ENCODE assay signal across 8 mouse cellular contexts in genomic region chrX:135797212-135797644, GRCm38 (mm10). TPM values are rescaled to one million over a fixed set of nuclear protein-coding genes. Genes with fewer than 3 reads are reported as not detected.
DNase-seq lines count a peak whose midpoint lies in the region; ATAC-seq and TF ChIP-seq lines count a peak whose summit lies in the region.
"Not testable (repeated sequence)": the region's sequence is repeated elsewhere in the genome, so short reads cannot be mapped to it uniquely, and the experiment has no call there.

Gene Bhlhb9 (plus strand): TSS chrX:135797594.

- in situ Hi-C loops in CH12.LX (cut with MboI; ENCODE audit: low pct_ligation_motif_present, low pct_unique_long_range_greater_than_20kb, low sequenced_read_pairs): not testable (repeated sequence)

- dilution Hi-C loops in CH12.LX (cut with MboI; ENCODE audit: extremely low pct_ligation_motif_present, extremely low pct_unique_long_range_greater_than_20kb, low sequenced_read_pairs): not testable (repeated sequence)

- H3K36me3 ChIP-seq in CH12.LX (replicated peaks in 1 of 2; ENCODE audit: control insufficient read depth in 1 of 2, insufficient read depth in 1 of 2, low read length in 1 of 2); kidney, embryonic 16.5 days (ENCODE audit: insufficient read depth, low read length); midbrain, postnatal 0 days (ENCODE audit: insufficient read depth, low read length); stomach, embryonic 15.5 days: not testable (repeated sequence)
- H3K36me3 ChIP-seq in heart, embryonic 14.5 days (ENCODE audit: control insufficient read depth, insufficient read depth, low read length): peaks cover 33% of the 10 kb centered on the region

- not testable (repeated sequence) for TF ChIP-seq EP300 in CH12.LX (IDR thresholded peaks at IDR 0.05; ENCODE audit: low read length)

- not testable (repeated sequence) for H3K9me3 ChIP-seq in CH12.LX (replicated peaks; ENCODE audit: low read length); heart, embryonic 14.5 days (ENCODE audit: control insufficient read depth, low read length); kidney, embryonic 16.5 days (ENCODE audit: low read length); midbrain, postnatal 0 days (ENCODE audit: low read length); stomach, embryonic 15.5 days

- not testable (repeated sequence) for TF ChIP-seq POLR2A in CH12.LX (IDR thresholded peaks at IDR 0.05; ENCODE audit: low read depth, low read length)

- peak; percentile 51 for DNase-seq in CH12.LX (ENCODE audit: extremely low read depth)
- peak; percentile 20 for DNase-seq in c-Kit-positive CD71-negative TER-119-negative erythroid progenitor cells, embryonic 14.5 days (ENCODE audit: low read depth)
- DNase-seq in fibroblast of lung, adult 2 months (ENCODE audit: low read depth): peak; percentile 13
- peak; percentile 36 for DNase-seq in liver
- DNase-seq in midbrain, postnatal 0 days (ENCODE audit: low spot score): peak; percentile 73

- not testable (repeated sequence) for H3K27ac ChIP-seq in CH12.LX (ENCODE audit: insufficient read depth, low read depth); kidney, embryonic 16.5 days (ENCODE audit: low read length); stomach, embryonic 15.5 days
- H3K27ac ChIP-seq in heart, embryonic 14.5 days (replicated peaks in 1 of 2; ENCODE audit: control insufficient read depth in 1 of 2, insufficient read depth in 1 of 2, low read depth in 2 of 2, low read length in 2 of 2): 0 out of 4 replicates have a peak within 1 kb of the TSS, but pooled peaks of 1 of the 2 experiments have one; percentile 47
- peak within 1 kb of the TSS; percentile 84 for H3K27ac ChIP-seq in midbrain, postnatal 0 days (ENCODE audit: low read depth, low read length)

- TF ChIP-seq RAD21 in CH12.LX (IDR thresholded peaks at IDR 0.05; ENCODE audit: low read depth, low read length): peak; percentile 38

- 10% methylated on average over 3 of the region's 5 CpGs for WGBS in heart, embryonic 14.5 days
- 24% methylated on average over 3 of the region's 5 CpGs for WGBS in kidney, embryonic 16.5 days
- 12% methylated on average over 3 of the region's 5 CpGs for WGBS in midbrain, postnatal 0 days
- WGBS in stomach, embryonic 15.5 days: 29% methylated on average over 5 of the region's 5 CpGs

- not testable (repeated sequence) for H3K4me2 ChIP-seq in CH12.LX (ENCODE audit: insufficient read depth, low read depth, poor library complexity, severe bottlenecking)
- H3K4me2 ChIP-seq in heart, embryonic 14.5 days (ENCODE audit: low read length): peak within 1 kb of the TSS; percentile 64
- H3K4me2 ChIP-seq in kidney, embryonic 16.5 days (replicated peaks; ENCODE audit: low read depth, low read length): peak within 1 kb of the TSS; percentile 53
- peak within 1 kb of the TSS; percentile 42 for H3K4me2 ChIP-seq in midbrain, postnatal 0 days (ENCODE audit: low read depth, low read length, poor library complexity, severe bottlenecking)
- peak within 1 kb of the TSS; percentile 62 for H3K4me2 ChIP-seq in stomach, embryonic 15.5 days

- H3K79me2 ChIP-seq in CH12.LX (replicated peaks; ENCODE audit: control insufficient read depth, extremely low read depth, insufficient read depth, poor library complexity, severe bottlenecking): not testable (repeated sequence)

- peak in 1 of 2 experiments; percentile 53; a peak in 2 of 4 replicates for TF ChIP-seq CTCF in CH12.LX (conservative IDR thresholded peaks at IDR 0.05 in 1 of 2, IDR thresholded peaks at IDR 0.05 in 1 of 2; ENCODE audit: low read depth in 2 of 2, low read length in 2 of 2)
- peak; percentile 71 for TF ChIP-seq CTCF in midbrain, postnatal 0 days (IDR thresholded peaks at IDR 0.05)

- not testable (repeated sequence) for H3K9ac ChIP-seq in CH12.LX (ENCODE audit: insufficient read depth, low read depth)
- peak within 1 kb of the TSS; percentile 73 for H3K9ac ChIP-seq in heart, embryonic 14.5 days (ENCODE audit: low read length)
- peak within 1 kb of the TSS; percentile 62 for H3K9ac ChIP-seq in kidney, embryonic 16.5 days (replicated peaks; ENCODE audit: low read length)
- peak within 1 kb of the TSS; percentile 79 for H3K9ac ChIP-seq in midbrain, postnatal 0 days (replicated peaks; ENCODE audit: low read length, poor library complexity, severe bottlenecking)
- H3K9ac ChIP-seq in stomach, embryonic 15.5 days: 0 out of 2 replicates have a peak within 1 kb of the TSS, but pooled peaks have one; percentile 16

- not testable (repeated sequence) for ATAC-seq in heart, embryonic 14.5 days (ENCODE audit: insufficient number of reproducible peaks, insufficient read depth, low FRiP score, low read depth); kidney, embryonic 16.5 days (ENCODE audit: low FRiP score, low TSS enrichment); stomach, embryonic 15.5 days (ENCODE audit: insufficient read depth, low FRiP score, low read depth)
- 0 out of 2 replicates have a peak, but pooled peaks have one; percentile 6 for ATAC-seq in midbrain, postnatal 0 days (ENCODE audit: low FRiP score)

- H3K4me1 ChIP-seq in CH12.LX (ENCODE audit: control insufficient read depth in 1 of 2, insufficient read depth in 2 of 2); heart, embryonic 14.5 days (ENCODE audit: control insufficient read depth in 2 of 2, insufficient read depth in 2 of 2, low read length in 2 of 2); kidney, embryonic 16.5 days (ENCODE audit: insufficient read depth, low read length); midbrain, postnatal 0 days (ENCODE audit: insufficient read depth, low read length); stomach, embryonic 15.5 days: not testable (repeated sequence)

- H3K27me3 ChIP-seq in CH12.LX (replicated peaks); heart, embryonic 14.5 days (ENCODE audit: control insufficient read depth, insufficient read depth, low read length); kidney, embryonic 16.5 days (ENCODE audit: insufficient read depth, low read length); midbrain, postnatal 0 days (ENCODE audit: insufficient read depth, low read length); stomach, embryonic 15.5 days (replicated peaks): not testable (repeated sequence)

- H3K4me3 ChIP-seq in CH12.LX (replicated peaks in 1 of 3; ENCODE audit: low read depth in 2 of 3, low read length in 2 of 3, poor library complexity in 1 of 3): not testable (repeated sequence)
- peak within 1 kb of the TSS; percentile 60 to 71 for H3K4me3 ChIP-seq in heart, embryonic 14.5 days (ENCODE audit: control insufficient read depth in 1 of 2, insufficient read depth in 1 of 2, low read depth in 1 of 2, low read length in 2 of 2)
- H3K4me3 ChIP-seq in kidney, embryonic 16.5 days (ENCODE audit: low read length): peak within 1 kb of the TSS; percentile 58
- peak within 1 kb of the TSS; percentile 52 for H3K4me3 ChIP-seq in midbrain, postnatal 0 days (ENCODE audit: low read depth, low read length)
- peak within 1 kb of the TSS; percentile 52 for H3K4me3 ChIP-seq in stomach, embryonic 15.5 days (replicated peaks)

TF ChIP-seq in CH12.LX, 34 proteins besides CTCF, POLR2A, EP300 and RAD21:
- TF ChIP-seq SMC3 (IDR thresholded peaks at IDR 0.05; ENCODE audit: low read depth, low read length): peak; percentile 26
- TF ChIP-seq CHD2 (IDR thresholded peaks at IDR 0.05; ENCODE audit: low read length): peak; percentile 48; the same call in 1 of the 2 replicates

RNA-seq across cellular contexts. Expression of gene Bhlhb9, which starts in this region (rescaled TPM):
- total RNA-seq in CH12.LX (2012; rRNA removed): 13.8 and 17.1 TPM in 2 replicates
- total RNA-seq in CH12.LX (2014; rRNA removed): 24.7 and 25.6 TPM in 2 replicates
- 27.9 and 29.3 TPM in 2 replicates for polyA plus RNA-seq in CH12.LX (2012; ENCODE audit: insufficient read length, low read depth)
- polyA plus RNA-seq in heart, embryonic 14.5 days (2014; fragmentation: Nextera tagmentation; extraction: Ambion mirVana): 64.4 and 65.9 TPM in 2 replicates
- polyA plus RNA-seq in kidney, embryonic 16.5 days (2015; fragmentation: Nextera tagmentation; extraction: Ambion mirVana): 53.8 and 55.5 TPM in 2 replicates
- 69.9 and 80.2 TPM in 2 replicates for total RNA-seq in midbrain, postnatal 0 days (2014; rRNA removed)
- polyA plus RNA-seq in midbrain, postnatal 0 days (2015; fragmentation: Nextera tagmentation; extraction: Ambion mirVana): 106 and 109 TPM in 2 replicates
- polyA plus RNA-seq in stomach, embryonic 15.5 days (2015; fragmentation: Nextera tagmentation; extraction: Ambion mirVana): 41.6 and 43.3 TPM in 2 replicates

Comparison
In these comparisons a context has a peak if more than half of its experiments do, and no peak if none do; other contexts are left out.
1. DNase-seq: peak in every context shown above with its lines; median percentile 73 in midbrain, postnatal 0 days; 51 in CH12.LX; 36 in liver; 20 in c-Kit-positive CD71-negative TER-119-negative erythroid progenitor cells, embryonic 14.5 days; 13 in fibroblast of lung, adult 2 months.